Mouse (Mus musculus): ENCODE measurements at regions not wholly inside any gene's neighbourhood (a gene's known extent, or its start where the extent isn't known, plus 50 kb on each side); places are given as distances from the start of the nearest gene placed in this dataset.
"Not testable (repeated sequence)": the region's sequence is repeated elsewhere in the genome, so short reads cannot be mapped to it uniquely, and the experiment has no call there.

- H3K27ac ChIP-seq, result no peak overlapping the region
- no peaks in the 10 kb centered on the region for H3K4me1 ChIP-seq (replicated peaks)
Observed at GRCm38 (mm10) chr8:8847579-8847978, 157.3 kb upstream of the Arglu1 start.

DNA sequence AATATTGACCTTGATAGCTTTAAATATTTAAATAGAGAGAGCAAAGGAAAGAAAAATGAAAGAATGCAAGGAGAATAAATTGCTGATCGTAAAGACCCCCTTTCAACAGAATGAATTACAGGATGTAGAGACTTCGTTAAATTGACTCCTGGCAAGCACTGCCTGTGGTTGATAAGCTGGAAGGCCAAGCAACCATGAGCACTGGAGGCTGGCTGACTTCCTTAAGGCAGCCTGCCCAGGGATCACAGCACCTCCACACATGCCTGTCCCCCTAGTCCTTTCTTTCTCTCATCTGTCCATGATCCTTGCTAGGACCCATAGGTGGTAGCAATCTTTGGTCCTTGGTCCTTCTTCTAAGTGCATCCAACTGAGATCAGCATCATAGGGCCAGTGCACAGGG lies 152.0 kb upstream of the Arglu1 start:
- Histone ChIP-seq H3K27ac (no peak overlapping the region), H3K4me3 (no peak overlapping the region), H3K9me3 (no peaks in the 10 kb centered on the region), H3K27me3 (no peaks in the 10 kb centered on the region), H3K4me2 (no peak overlapping the region), H3K4me1 (replicated peaks) (no peaks in the 10 kb centered on the region), H3K9ac (no peak overlapping the region), H3K36me3 (no peaks in the 10 kb centered on the region)
- ATAC-seq (ENCODE audit: low FRiP score), result no peak
- WGBS, result 87% methylated on average over 2 of the region's 2 CpGs

More at GRCm38 (mm10) chr8:8847579-8847978, 157.3 kb upstream of the Arglu1 start:
- Histone ChIP-seq H3K9me3 (no peaks in the 10 kb centered on the region), H3K9ac (no peak overlapping the region), H3K36me3 (no peaks in the 10 kb centered on the region), H3K4me3 (no peak overlapping the region), H3K4me2 (no peak overlapping the region), H3K27me3 (no peaks in the 10 kb centered on the region)
- ATAC-seq (ENCODE audit: low FRiP score), result no peak
- 83% methylated on average over 10 of the region's 10 CpGs for WGBS

DNA sequence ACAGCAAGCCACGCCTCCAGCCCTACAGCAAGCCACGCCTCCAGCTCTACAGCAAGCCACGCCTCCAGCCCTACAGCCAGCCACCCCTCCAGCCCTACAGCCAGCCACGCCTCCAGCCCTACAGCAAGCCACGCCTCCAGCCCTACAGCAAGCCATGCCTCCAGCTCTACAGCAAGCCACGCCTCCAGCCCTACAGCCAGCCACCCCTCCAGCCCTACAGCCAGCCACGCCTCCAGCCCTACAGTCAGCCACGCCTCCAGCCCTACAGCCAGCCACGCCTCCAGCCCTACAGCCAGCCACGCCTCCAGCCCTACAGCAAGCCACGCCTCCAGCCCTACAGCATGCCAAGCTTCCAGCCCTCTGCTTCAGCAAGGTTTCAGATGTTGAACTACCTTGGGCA lies 145.8 kb upstream of the Arglu1 start:
- not testable (repeated sequence) for H3K36me3 ChIP-seq; H3K4me3 ChIP-seq; ATAC-seq (ENCODE audit: low FRiP score); H3K4me1 ChIP-seq (replicated peaks); H3K27me3 ChIP-seq; H3K4me2 ChIP-seq; H3K9me3 ChIP-seq; H3K9ac ChIP-seq; H3K27ac ChIP-seq
- WGBS, result 76% methylated on average over 11 of the region's 11 CpGs

- Histone ChIP-seq H3K36me3 (no peaks in the 10 kb centered on the region), H3K27me3 (no peaks in the 10 kb centered on the region), H3K9me3 (no peaks in the 10 kb centered on the region), H3K4me2 (no peak overlapping the region), H3K9ac (no peak overlapping the region), H3K4me3 (no peak overlapping the region), H3K27ac (no peak overlapping the region), H3K4me1 (replicated peaks) (0 out of 2 replicates have a peak, but pooled peaks cover 2% of the 10 kb centered on the region)
- ATAC-seq (ENCODE audit: low FRiP score), result no peak
- 80% methylated on average over 6 of the region's 6 CpGs for WGBS
Observed at GRCm38 (mm10) chr8:8831306-8831705, 141.0 kb upstream of the Arglu1 start.

GRCm38 (mm10) chr8:8829230-8829629 lies 138.9 kb upstream of the Arglu1 start:
- Histone ChIP-seq H3K4me3 (no peak overlapping the region), H3K9ac (no peak overlapping the region), H3K4me2 (no peak overlapping the region), H3K36me3 (no peaks in the 10 kb centered on the region), H3K4me1 (replicated peaks) (0 out of 2 replicates have a peak, but pooled peaks cover 2% of the 10 kb centered on the region), H3K27me3 (no peaks in the 10 kb centered on the region), H3K27ac (no peak overlapping the region), H3K9me3 (no peaks in the 10 kb centered on the region)
- ATAC-seq (ENCODE audit: low FRiP score), result no peak
- 62% methylated on average over 14 of the region's 14 CpGs for WGBS

DNA sequence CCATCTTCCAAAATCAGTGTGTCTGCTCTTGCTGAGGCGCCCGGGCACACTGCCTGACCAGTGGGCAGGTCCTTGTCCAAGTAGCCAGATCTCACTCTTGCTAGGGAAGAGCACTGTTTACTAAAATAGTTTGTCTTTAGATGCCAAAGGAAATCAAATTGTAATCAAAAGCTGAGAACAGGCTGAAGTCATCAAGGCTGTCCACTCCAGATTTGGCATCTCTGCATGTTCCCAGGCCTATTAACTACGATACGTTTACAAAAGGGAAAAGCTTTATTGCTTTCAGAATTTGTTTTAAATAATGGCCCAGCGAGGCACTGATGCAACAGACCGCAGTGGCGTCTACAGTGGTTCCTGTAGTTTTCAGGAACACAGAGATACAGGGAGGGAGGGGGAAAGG lies 137.2 kb upstream of the Arglu1 start:
- Histone ChIP-seq H3K4me2 (no peak overlapping the region), H3K36me3 (no peaks in the 10 kb centered on the region), H3K4me3 (no peak overlapping the region), H3K27me3 (no peaks in the 10 kb centered on the region), H3K27ac (no peak overlapping the region), H3K4me1 (replicated peaks) (0 out of 2 replicates have a peak, but pooled peaks cover 2% of the 10 kb centered on the region), H3K9ac (no peak overlapping the region), H3K9me3 (no peaks in the 10 kb centered on the region)
- no peak for ATAC-seq (ENCODE audit: low FRiP score)
- WGBS, result 91% methylated on average over 7 of the region's 7 CpGs

GRCm38 (mm10) chr8:8826801-8827200 lies 136.5 kb upstream of the Arglu1 start:
- no peak overlapping the region for H3K27ac ChIP-seq
- no peak overlapping the region for H3K9ac ChIP-seq
- no peaks in the 10 kb centered on the region for H3K36me3 ChIP-seq
- WGBS, result 79% methylated on average over 9 of the region's 9 CpGs
- no peak for ATAC-seq (ENCODE audit: low FRiP score)
- H3K4me3 ChIP-seq, result no peak overlapping the region
- H3K27me3 ChIP-seq, result no peaks in the 10 kb centered on the region
- 0 out of 2 replicates have a peak, but pooled peaks cover 2% of the 10 kb centered on the region for H3K4me1 ChIP-seq (replicated peaks)
- H3K4me2 ChIP-seq, result no peak overlapping the region
- no peaks in the 10 kb centered on the region for H3K9me3 ChIP-seq

GRCm38 (mm10) chr8:8824886-8825285 lies 134.6 kb upstream of the Arglu1 start:
- 79% methylated on average over 5 of the region's 5 CpGs for WGBS
- Histone ChIP-seq H3K27ac (no peak overlapping the region), H3K9ac (no peak overlapping the region), H3K27me3 (no peaks in the 10 kb centered on the region), H3K36me3 (no peaks in the 10 kb centered on the region), H3K4me1 (replicated peaks) (peaks cover 14% of the 10 kb centered on the region), H3K4me2 (no peak overlapping the region), H3K9me3 (no peaks in the 10 kb centered on the region), H3K4me3 (no peak overlapping the region)
- ATAC-seq (ENCODE audit: low FRiP score), result no peak

GRCm38 (mm10) chr8:8821119-8821518 lies 130.8 kb upstream of the Arglu1 start:
- no peak overlapping the region for H3K27ac ChIP-seq
- 67% methylated on average over 6 of the region's 6 CpGs for WGBS
- H3K9ac ChIP-seq, result no peak overlapping the region
- H3K36me3 ChIP-seq, result no peaks in the 10 kb centered on the region
- H3K9me3 ChIP-seq, result no peaks in the 10 kb centered on the region
- peaks cover 13% of the 10 kb centered on the region for H3K4me1 ChIP-seq (replicated peaks)
- no peak overlapping the region for H3K4me3 ChIP-seq
- ATAC-seq (ENCODE audit: low FRiP score), result no peak
- no peaks in the 10 kb centered on the region for H3K27me3 ChIP-seq
- no peak overlapping the region for H3K4me2 ChIP-seq

GRCm38 (mm10) chr8:8820614-8821013 lies 130.3 kb upstream of the Arglu1 start:
- 64% methylated on average over 6 of the region's 6 CpGs for WGBS
- no peaks in the 10 kb centered on the region for H3K36me3 ChIP-seq
- peaks cover 13% of the 10 kb centered on the region for H3K4me1 ChIP-seq (replicated peaks)
- no peak overlapping the region for H3K27ac ChIP-seq
- no peaks in the 10 kb centered on the region for H3K27me3 ChIP-seq
- ATAC-seq (ENCODE audit: low FRiP score), result no peak
- H3K4me2 ChIP-seq, result no peak overlapping the region
- H3K4me3 ChIP-seq, result no peak overlapping the region
- H3K9me3 ChIP-seq, result no peaks in the 10 kb centered on the region
- no peak overlapping the region for H3K9ac ChIP-seq

- Histone ChIP-seq H3K27ac (no peak overlapping the region), H3K4me1 (replicated peaks) (peaks cover 13% of the 10 kb centered on the region), H3K36me3 (no peaks in the 10 kb centered on the region), H3K9ac (no peak overlapping the region), H3K27me3 (no peaks in the 10 kb centered on the region), H3K4me3 (no peak overlapping the region), H3K4me2 (no peak overlapping the region), H3K9me3 (no peaks in the 10 kb centered on the region)
- WGBS, result 69% methylated on average over 9 of the region's 9 CpGs
- ATAC-seq (ENCODE audit: low FRiP score), result no peak
Observed at GRCm38 (mm10) chr8:8819233-8819931, 129.1 kb upstream of the Arglu1 start.

DNA sequence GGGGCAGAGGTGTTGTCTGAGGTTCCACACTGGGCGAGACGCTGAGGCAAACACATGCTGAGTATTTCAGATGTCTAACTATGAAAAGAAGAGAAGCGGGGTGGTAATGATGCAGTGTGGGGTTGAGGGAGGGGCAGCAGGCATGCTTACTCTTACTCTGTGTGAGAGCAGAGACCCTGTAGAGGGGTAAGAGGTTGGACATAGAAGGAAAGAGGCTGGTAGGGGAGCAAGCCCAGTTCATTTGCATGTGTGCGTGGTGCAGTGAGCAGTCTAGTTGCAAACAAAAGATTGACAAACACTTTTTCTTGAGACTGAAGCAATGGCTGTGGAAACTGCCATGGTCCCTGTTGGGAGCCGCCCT lies 122.5 kb upstream of the Arglu1 start:
- Histone ChIP-seq H3K9me3 (no peaks in the 10 kb centered on the region), H3K9ac (no peak overlapping the region), H3K4me3 (no peak overlapping the region), H3K4me1 (replicated peaks) (peaks cover 11% of the 10 kb centered on the region; the same call in 1 of the 2 replicates), H3K36me3 (no peaks in the 10 kb centered on the region), H3K27ac (no peak overlapping the region), H3K4me2 (no peak overlapping the region), H3K27me3 (no peaks in the 10 kb centered on the region)
- WGBS, result 83% methylated on average over 5 of the region's 5 CpGs
- ATAC-seq (ENCODE audit: low FRiP score), result no peak

GRCm38 (mm10) chr8:8812051-8812806 lies 121.9 kb upstream of the Arglu1 start:
- Histone ChIP-seq H3K9ac (no peak overlapping the region), H3K4me1 (replicated peaks) (peaks cover 11% of the 10 kb centered on the region; the same call in 1 of the 2 replicates), H3K27ac (no peak overlapping the region), H3K4me2 (no peak overlapping the region), H3K4me3 (no peak overlapping the region), H3K27me3 (no peaks in the 10 kb centered on the region), H3K36me3 (no peaks in the 10 kb centered on the region), H3K9me3 (no peaks in the 10 kb centered on the region)
- no peak for ATAC-seq (ENCODE audit: low FRiP score)
- 83% methylated on average over 21 of the region's 21 CpGs for WGBS
